Mouse (Mus musculus) intestine, embryonic 14.5 days (tissue): ENCODE measurements around the gene Prkra. TPM values are rescaled to one million over a fixed set of nuclear protein-coding genes. Genes with fewer than 3 reads are reported as not detected.

Experiments
- ATAC-seq: fragments of 200-750 bp; cut with Nextera tagmentation; replicated peaks from 2 replicates; pipeline ENCODE4 v1.8.0; 2017; ENCODE audit warnings: low read depth, moderate number of reproducible peaks, moderate TSS enrichment, moderate library complexity; ENCODE audit not compliant: low FRiP score, low TSS enrichment
- DNase-seq: peaks from one replicate; pipeline ENCODE4 v3.0.0-alpha.2; 2018; ENCODE audit warnings: low spot score
- H3K27ac ChIP-seq: fragments of 300-500 bp; sonication (generic); 2 replicates; pipeline ENCODE4 v1.5.1; 2014; ENCODE audit warnings: low read depth, mild to moderate bottlenecking, control low read depth
- H3K27me3 ChIP-seq: fragments of 300-500 bp; sonication (generic); replicated peaks from 2 replicates; pipeline ENCODE4 v1.6.1; 2014; ENCODE audit warnings: low read length, control low read depth; ENCODE audit not compliant: control insufficient read depth, insufficient read depth
- H3K36me3 ChIP-seq: fragments of 300-500 bp; sonication (generic); 2 replicates; pipeline ENCODE4 v1.6.1; 2014; ENCODE audit warnings: low read length, control low read depth; ENCODE audit not compliant: control insufficient read depth, insufficient read depth
- H3K4me1 ChIP-seq: fragments of 300-500 bp; sonication (generic); replicated peaks from 2 replicates; pipeline ENCODE4 v1.6.1; 2014; ENCODE audit warnings: low read length, control low read depth, mixed read lengths; ENCODE audit not compliant: control insufficient read depth, insufficient read depth
- H3K4me2 ChIP-seq: fragments of 300-500 bp; sonication (generic); 2 replicates; pipeline ENCODE4 v1.6.1; 2014; ENCODE audit warnings: low read length
- H3K4me3 ChIP-seq: fragments of 300-500 bp; sonication (generic); 2 replicates; pipeline ENCODE4 v1.5.1; 2014; ENCODE audit warnings: low read depth, low read length, control low read depth, mixed read lengths
- H3K9ac ChIP-seq: fragments of 300-500 bp; sonication (generic); 2 replicates; pipeline ENCODE4 v1.6.1; 2014; ENCODE audit warnings: mild to moderate bottlenecking, low read length
- H3K9me3 ChIP-seq: fragments of 300-500 bp; sonication (generic); 2 replicates; pipeline ENCODE4 v1.6.1; 2016; ENCODE audit warnings: low read length, control low read depth; ENCODE audit not compliant: control insufficient read depth
- WGBS: fragments of 180-500 bp; shearing (Covaris S2); extraction: QIAGEN DNeasy Blood & Tissue Kit; methylation state at CpG from one replicate; pipeline ENCODE4 v1.1.7; 2014; 5-methylcytosine and 5-hydroxymethylcytosine counted together
- polyA plus RNA-seq: library from polyadenylated mRNA; unstranded; fragments of >200 nt; fragmentation: Nextera tagmentation; extraction: Ambion mirVana; gene quantifications from 2 replicates; pipeline ENCODE4 v1.2.1, GENCODE M21; 2014

Gene Prkra
- polyA plus RNA-seq, 1 experiment from 2014 or later = 52.5 TPM

DNA sequence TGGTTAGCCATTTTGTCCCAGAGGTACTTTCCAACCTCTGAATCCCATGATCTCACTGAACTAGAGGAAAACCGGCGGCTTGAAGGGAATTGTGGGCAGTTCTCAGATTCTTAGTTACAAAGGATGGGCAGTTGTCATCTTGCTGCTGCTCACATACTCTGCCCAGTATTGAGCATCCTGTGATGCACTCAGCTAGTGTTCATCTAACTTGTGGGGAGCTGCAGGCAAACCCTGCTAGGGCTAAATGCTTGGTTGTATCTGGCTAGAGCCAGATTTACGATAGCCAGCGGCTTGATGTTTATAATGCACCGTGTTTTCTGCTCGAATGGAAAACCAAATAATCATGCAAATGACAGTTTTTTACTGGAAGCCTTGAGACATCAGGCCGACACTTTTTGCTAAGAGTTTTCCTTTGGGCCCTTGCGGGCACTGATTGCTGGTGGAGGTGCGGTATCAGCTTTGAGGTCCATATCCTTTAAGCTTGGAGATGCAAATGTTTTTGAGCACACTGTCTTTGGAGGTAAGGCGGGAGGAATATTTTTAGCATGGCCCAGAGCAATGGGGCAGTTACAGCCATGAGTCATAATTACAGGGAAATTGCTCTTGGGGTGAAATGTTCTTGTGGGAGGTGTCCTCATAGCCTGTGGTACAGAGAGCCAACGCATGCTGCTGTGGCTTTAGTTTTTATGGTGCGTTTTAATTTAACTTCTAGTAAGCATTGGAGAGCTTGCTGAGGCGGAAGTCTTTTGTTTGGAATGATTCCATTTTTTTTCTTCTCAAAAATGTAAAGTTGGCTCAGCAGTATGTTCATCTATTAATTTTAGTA lies 28.8 kb upstream of the Prkra start:
- no peak overlapping the region for H3K9ac ChIP-seq
- no peak overlapping the region for H3K27ac ChIP-seq
- no peak for ATAC-seq

DNA sequence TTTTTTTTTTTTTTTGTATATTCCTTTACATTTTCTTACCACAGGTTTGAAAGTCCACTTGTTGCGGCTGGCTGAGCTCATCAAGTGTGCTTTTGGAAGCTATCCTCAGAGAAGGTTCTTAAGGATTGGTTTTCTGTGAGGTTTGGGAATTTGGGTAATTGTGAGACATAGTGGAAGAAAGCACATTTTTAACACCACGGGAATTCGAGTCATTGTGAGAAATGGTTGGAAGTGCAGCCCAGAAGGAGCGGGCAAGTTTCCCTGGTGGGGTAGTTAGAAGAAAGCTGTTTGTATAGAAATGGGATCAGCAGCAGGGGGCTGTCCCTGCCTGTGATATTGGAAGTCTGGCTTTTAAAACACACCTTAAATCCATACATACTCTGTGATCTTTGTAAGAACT lies 28.1 kb upstream of the Prkra start:
- WGBS = 8% methylated on average over 4 of the region's 4 CpGs
- no peak for DNase-seq

More for the DNA sequence above, 28.8 kb upstream of the Prkra start:
- H3K27me3 ChIP-seq = no peaks in the 10 kb centered on the region
- 53% methylated on average over 13 of the region's 13 CpGs for WGBS
- peak overlapping the region; percentile 80 for H3K4me3 ChIP-seq
- peak overlapping the region; percentile 41 for H3K4me2 ChIP-seq
- no peaks in the 10 kb centered on the region for H3K9me3 ChIP-seq
- H3K36me3 ChIP-seq = peaks cover 12% of the 10 kb centered on the region
- peaks cover 9% of the 10 kb centered on the region for H3K4me1 ChIP-seq
- peak; percentile 56 for DNase-seq

DNA sequence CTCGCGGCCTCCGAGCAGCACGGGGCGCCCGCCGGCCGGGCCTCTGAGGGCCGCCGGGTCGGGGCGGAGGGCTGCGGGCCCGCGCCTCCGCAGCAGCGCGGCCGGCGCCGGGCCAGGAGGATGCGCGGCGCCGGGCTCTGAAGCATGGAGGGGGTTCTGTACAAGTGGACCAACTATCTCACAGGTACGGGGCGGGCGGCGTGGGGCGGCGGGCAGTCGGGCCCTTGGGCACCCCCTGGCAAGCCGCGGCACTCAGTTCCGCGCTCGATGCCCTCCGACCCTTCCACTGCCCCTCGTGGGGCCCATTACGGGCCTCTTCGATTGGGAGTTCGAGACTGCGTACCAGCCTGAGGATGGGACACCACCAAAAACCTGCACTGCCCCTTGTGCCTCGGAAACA lies 27.6 kb upstream of the Prkra start:
- peak overlapping the region; percentile 82 for H3K27ac ChIP-seq
- 3% methylated on average over 22 of the region's 44 CpGs for WGBS
- DNase-seq = peak; percentile 74
- H3K36me3 ChIP-seq = peaks cover 3% of the 10 kb centered on the region
- H3K27me3 ChIP-seq = no peaks in the 10 kb centered on the region
- H3K9ac ChIP-seq = peak overlapping the region; percentile 72
- no peaks in the 10 kb centered on the region for H3K9me3 ChIP-seq
- peak overlapping the region; percentile 41 for H3K4me2 ChIP-seq
- H3K4me3 ChIP-seq = peak overlapping the region; percentile 80
- peak; percentile 64 for ATAC-seq
- peaks cover 9% of the 10 kb centered on the region for H3K4me1 ChIP-seq

More for the DNA sequence above, 28.1 kb upstream of the Prkra start:
- H3K4me3 ChIP-seq = peak overlapping the region; percentile 80
- H3K27ac ChIP-seq = no peak overlapping the region
- peak overlapping the region; percentile 41 for H3K4me2 ChIP-seq
- peaks cover 8% of the 10 kb centered on the region for H3K36me3 ChIP-seq
- H3K9ac ChIP-seq = peak overlapping the region; percentile 72
- peaks cover 9% of the 10 kb centered on the region for H3K4me1 ChIP-seq
- no peak for ATAC-seq
- no peaks in the 10 kb centered on the region for H3K27me3 ChIP-seq
- no peaks in the 10 kb centered on the region for H3K9me3 ChIP-seq

DNA sequence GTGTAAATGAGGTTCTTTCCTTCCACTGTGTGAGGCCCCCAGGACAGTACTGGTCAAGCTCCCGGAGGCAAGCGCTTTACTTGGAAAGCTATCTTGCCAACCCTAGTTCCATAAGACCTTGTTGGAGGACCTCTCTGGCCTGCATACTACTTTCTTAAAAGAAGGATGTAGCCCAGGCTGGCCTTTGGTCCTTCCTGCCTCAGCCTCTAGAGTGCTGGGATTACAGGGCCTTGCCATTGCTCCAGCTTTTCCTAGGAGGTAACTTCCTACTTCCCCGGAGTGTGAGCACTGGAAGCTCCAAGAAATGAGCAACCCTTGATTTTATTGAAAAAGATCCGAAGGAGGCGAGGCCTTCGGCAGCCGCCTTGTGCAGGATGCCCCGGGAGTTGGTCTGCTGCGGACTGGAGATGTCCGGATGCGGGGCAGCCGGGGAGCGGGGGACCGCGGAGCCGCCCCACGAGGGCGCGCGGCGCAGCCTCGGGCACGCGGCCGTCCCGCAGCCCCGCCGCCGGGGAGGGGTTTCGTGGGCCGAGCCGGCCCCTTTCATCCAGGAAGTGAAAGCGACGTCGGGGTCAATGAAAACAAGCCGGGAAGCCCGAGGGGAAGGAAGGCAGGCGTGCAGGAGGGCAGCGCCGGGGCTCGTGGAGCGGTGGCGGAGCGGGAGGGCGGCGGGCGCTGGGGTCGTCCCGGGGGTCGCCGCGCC lies 27.1 kb upstream of the Prkra start, which contains the start of gene Plekha3:
Gene Plekha3, plus strand, starts transcription at position 557 of the 703 bp plus-strand sequence.
- peak within 1 kb of the TSS; percentile 41 for H3K4me2 ChIP-seq
- peak within 1 kb of the TSS; percentile 80 for H3K4me3 ChIP-seq
- ATAC-seq = peak; percentile 79
- H3K9me3 ChIP-seq = no peaks in the 10 kb centered on the region
- no peaks in the 10 kb centered on the region for H3K27me3 ChIP-seq
- H3K9ac ChIP-seq = peak within 1 kb of the TSS; percentile 72
- 4% methylated on average over 49 of the region's 52 CpGs for WGBS
- peaks cover 9% of the 10 kb centered on the region for H3K4me1 ChIP-seq
- no peaks in the 10 kb centered on the region for H3K36me3 ChIP-seq
- peak; percentile 87 for DNase-seq
- H3K27ac ChIP-seq = peak within 1 kb of the TSS; percentile 82

DNA sequence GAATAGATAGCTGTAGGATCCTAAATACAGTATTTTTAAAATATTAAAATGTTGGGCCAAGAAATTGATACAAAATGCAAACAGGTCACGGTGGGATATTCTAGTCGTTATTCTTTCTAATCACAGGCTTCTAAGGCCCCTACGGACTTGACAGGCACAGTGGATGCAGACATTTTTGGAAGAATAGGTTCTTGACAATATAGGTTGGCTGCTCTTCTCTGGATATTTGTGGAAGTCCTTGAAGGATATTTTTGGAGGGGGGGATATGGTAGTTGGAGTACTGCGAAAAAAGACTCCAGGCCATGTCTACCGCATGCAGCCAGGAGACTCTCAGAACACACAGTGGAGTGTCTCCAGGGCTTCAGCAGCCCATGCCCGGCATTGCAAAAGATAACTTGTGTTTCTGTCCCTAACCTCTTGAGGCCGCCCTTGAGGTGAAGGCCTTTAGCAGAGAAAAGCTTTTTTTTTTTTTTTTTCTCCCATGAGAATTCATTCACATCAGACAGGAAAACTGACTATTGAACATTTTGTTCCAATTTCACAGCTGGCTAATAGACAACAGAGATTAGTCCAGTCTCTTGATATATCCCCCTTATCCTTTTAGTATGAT lies 25.8 kb upstream of the Prkra start:
- no peaks in the 10 kb centered on the region for H3K9me3 ChIP-seq
- no peaks in the 10 kb centered on the region for H3K27me3 ChIP-seq
- WGBS = 45% methylated on average over 7 of the region's 7 CpGs
- H3K36me3 ChIP-seq = peaks cover 9% of the 10 kb centered on the region
- peak overlapping the region; percentile 55 for H3K4me3 ChIP-seq
- DNase-seq (no peak), ATAC-seq (no peak)
- H3K9ac ChIP-seq = no peak overlapping the region
- H3K27ac ChIP-seq = peak overlapping the region; percentile 82; the same call in 1 of the 2 replicates
- peak overlapping the region; percentile 79 for H3K4me2 ChIP-seq
- peaks cover 9% of the 10 kb centered on the region for H3K4me1 ChIP-seq

DNA sequence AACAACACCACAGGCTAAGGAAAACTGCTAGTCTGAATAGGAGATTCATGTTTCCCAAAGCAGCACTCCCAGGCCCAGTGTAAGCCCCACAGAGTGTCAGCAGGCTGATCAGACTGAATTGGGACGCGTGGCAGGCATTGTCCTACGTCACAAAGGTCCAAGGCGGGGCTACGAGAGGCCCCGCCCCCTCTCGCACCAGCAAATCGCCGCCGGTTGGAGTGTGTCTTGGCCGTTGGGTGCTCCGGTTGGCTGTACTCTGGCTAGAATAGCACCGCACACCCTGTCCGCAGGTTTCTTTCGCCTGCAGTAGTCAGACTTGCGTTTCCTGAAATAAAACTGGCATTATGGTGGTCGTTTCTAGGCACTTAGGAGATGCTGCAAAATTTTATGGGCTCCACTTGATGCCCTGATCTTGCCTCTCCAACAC lies 25.2 kb upstream of the Prkra start, which contains the start of gene Fkbp7:
Gene Fkbp7, minus strand, starts transcription at position 151 of the 427 bp plus-strand sequence.
- H3K9me3 ChIP-seq = no peaks in the 10 kb centered on the region
- H3K36me3 ChIP-seq = peaks cover 10% of the 10 kb centered on the region
- under 1% methylated on average over 17 of the region's 17 CpGs for WGBS
- peak within 1 kb of the TSS; percentile 82 for H3K27ac ChIP-seq
- peak within 1 kb of the TSS; percentile 55 for H3K4me3 ChIP-seq
- H3K4me1 ChIP-seq = peaks cover 9% of the 10 kb centered on the region
- H3K27me3 ChIP-seq = no peaks in the 10 kb centered on the region
- peak; percentile 98 for DNase-seq
- peak within 1 kb of the TSS; percentile 79 for H3K4me2 ChIP-seq
- peak within 1 kb of the TSS; percentile 67 for H3K9ac ChIP-seq
- ATAC-seq = peak; percentile 89

DNA sequence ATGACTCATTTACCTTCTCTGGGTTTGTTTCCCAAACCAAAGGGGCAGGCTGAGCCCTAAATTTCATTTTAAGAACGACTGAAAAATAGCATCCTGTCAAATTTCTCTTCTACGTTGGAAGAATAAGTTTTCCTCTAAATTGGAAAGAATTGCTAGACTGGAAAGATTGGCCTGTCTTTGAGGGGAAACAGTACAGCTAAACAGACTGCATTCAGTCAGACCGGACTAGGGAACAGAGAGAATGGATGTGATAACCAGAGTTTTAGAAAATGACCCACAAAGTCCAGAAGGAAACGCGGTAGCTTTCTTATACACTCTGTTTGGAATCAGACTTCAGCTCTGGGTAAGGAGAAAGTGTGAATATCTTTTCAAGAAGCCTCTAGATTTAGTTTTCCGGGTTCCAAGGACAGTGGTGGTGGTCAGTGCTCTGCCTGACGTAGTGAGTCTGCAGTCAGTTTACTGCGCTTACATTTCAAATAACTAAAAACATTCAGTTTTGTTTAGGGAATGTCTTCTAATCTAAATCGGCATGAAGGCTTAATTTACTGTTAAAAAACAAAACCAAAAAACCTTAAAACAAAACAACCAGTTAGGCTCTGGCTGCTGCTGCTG lies 24.4 kb upstream of the Prkra start:
- Histone ChIP-seq H3K9me3 (no peaks in the 10 kb centered on the region), H3K27me3 (no peaks in the 10 kb centered on the region), H3K4me3 (peak overlapping the region; percentile 55), H3K4me1 (peaks cover 9% of the 10 kb centered on the region), H3K9ac (peak overlapping the region; percentile 67), H3K27ac (peak overlapping the region; percentile 82), H3K36me3 (peaks cover 14% of the 10 kb centered on the region), H3K4me2 (peak overlapping the region; percentile 79)
- DNase-seq (peak; percentile 55), ATAC-seq (no peak)
- 15% methylated on average over 9 of the region's 9 CpGs for WGBS

DNA sequence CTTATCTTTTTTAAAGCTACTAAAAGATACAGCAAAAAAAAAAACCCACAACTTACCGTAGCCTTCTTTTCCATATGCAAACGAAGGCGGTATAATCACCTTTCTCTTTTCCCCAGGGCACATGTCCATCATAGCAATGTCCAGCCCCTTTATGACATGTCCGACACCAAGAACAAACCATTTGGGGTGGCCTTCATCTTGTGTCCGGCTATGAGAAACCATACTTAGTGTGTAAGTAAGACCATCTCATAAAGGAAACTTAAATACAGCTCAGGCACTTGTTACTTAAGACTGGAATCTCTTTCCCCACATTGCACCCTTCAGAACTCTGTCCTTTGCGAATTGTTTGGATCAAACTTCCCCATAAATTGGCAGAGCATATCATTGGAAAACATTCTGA lies 23.8 kb upstream of the Prkra start:
- no peak overlapping the region for H3K27ac ChIP-seq
- ATAC-seq = no peak
- H3K4me3 ChIP-seq = peak overlapping the region; percentile 55
- no peaks in the 10 kb centered on the region for H3K9me3 ChIP-seq
- H3K4me1 ChIP-seq = peaks cover 6% of the 10 kb centered on the region
- H3K9ac ChIP-seq = peak overlapping the region; percentile 67
- H3K36me3 ChIP-seq = peaks cover 17% of the 10 kb centered on the region
- no peak for DNase-seq
- 83% methylated on average over 6 of the region's 6 CpGs for WGBS
- H3K4me2 ChIP-seq = peak overlapping the region; percentile 79
- no peaks in the 10 kb centered on the region for H3K27me3 ChIP-seq
